In genomic region chr1:59905916-59906315, GRCm38 (mm10) we compare ENCODE assay signal across 20 mouse cellular contexts.
"Had no signal": no experiment of that assay in that cellular context is flagged by ENCODE, and none has a peak within 500 bp of the region (broad histone marks: within the 10 kb centered on the region; RNA-seq: fewer than 3 reads in every experiment).

No protein-coding gene starts in this region.

- H3K4me1 ChIP-seq: midbrain, embryonic 10.5 days; midbrain, embryonic 13.5 days; neural tube, embryonic 13.5 days had no signal

- DNase-seq: layer of hippocampus, postnatal 36 days; lung, adult 18-20 months; lung, postnatal 10 days; lung, postnatal 36 days; retina, postnatal 1 day; right cerebral cortex, postnatal 25 days; spleen, adult 18-20 months; thymus, postnatal 25 days had no signal

- H3K9me3 ChIP-seq: lung, embryonic 15.5 days; megakaryocyte, embryonic 14.5 days; midbrain, embryonic 10.5 days; midbrain, embryonic 13.5 days; neural tube, embryonic 13.5 days; stomach, embryonic 15.5 days had no signal

- H3K4me2 ChIP-seq: lung, embryonic 15.5 days; midbrain, embryonic 13.5 days; neural tube, embryonic 13.5 days; stomach, embryonic 15.5 days had no signal

- H3K4me3 ChIP-seq: left cerebral cortex, adult 2 months; lung, embryonic 15.5 days; megakaryocyte, embryonic 14.5 days; midbrain, embryonic 10.5 days; midbrain, embryonic 13.5 days; myocyte; neural tube, embryonic 13.5 days; stomach, embryonic 15.5 days had no signal

- ATAC-seq: hindbrain, postnatal 0 days; inflammation-experienced regulatory T-cells, adult 6 months; midbrain, embryonic 13.5 days; midbrain, embryonic 16.5 days had no signal

- H3K27me3 ChIP-seq: lung, embryonic 15.5 days; midbrain, embryonic 13.5 days; neural tube, embryonic 13.5 days; stomach, embryonic 15.5 days had no signal

- H3K9ac ChIP-seq: liver, embryonic 14.5 days; lung, embryonic 15.5 days; midbrain, embryonic 13.5 days; neural tube, embryonic 13.5 days; stomach, embryonic 15.5 days had no signal

- H3K27ac ChIP-seq: hindbrain, postnatal 0 days; left cerebral cortex, adult 2 months; liver, embryonic 14.5 days; lung, embryonic 15.5 days; midbrain, embryonic 10.5 days; midbrain, embryonic 13.5 days; neural tube, embryonic 13.5 days; stomach, embryonic 15.5 days had no signal

- H3K36me3 ChIP-seq: lung, embryonic 15.5 days; midbrain, embryonic 10.5 days; midbrain, embryonic 13.5 days; neural tube, embryonic 13.5 days; stomach, embryonic 15.5 days had no signal
